Comparison of ENCODE assay signal across 8 mouse cellular contexts in the genomic region with DNA sequence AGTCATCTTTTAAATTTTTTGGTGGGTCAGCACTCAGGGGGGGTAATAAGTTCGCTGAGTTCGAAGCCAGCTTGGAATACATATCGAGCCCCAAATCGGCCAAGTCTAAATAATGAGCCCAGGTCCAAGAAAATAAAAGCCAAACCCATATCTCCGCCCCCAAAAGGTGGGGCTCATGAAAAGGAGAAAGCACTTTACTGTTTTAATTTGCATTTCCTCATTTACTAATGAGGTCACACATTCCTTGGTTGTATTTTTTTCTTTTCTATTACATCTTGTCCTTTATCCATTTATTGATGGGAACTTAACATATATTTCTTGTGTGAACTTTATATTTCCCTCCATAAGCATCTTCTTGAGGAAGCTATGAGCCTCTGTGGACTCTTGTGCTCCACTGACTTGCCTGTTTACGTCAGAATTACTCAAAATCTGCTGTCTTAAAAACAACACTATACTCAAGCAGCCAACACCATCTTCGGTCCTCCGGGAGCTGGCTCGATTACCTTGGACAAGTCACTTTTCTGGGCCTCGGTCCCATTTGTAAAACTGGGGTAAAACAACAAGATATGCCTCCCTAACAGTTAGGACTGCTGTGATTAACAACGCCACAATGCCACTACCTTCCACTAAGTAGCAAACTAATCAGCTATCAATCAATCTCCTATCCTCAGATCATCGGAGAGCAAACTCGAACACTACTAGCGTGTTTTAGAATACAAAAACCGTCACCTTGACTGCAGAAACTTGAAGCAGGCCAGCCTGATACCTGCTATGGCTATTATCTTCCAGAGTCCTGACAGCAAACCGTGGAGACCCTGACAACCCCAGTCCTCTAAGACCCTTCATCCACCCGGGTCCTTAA. TPM values are rescaled to one million over a fixed set of nuclear protein-coding genes. Genes with fewer than 3 reads are reported as not detected.
DNase-seq lines count a peak whose midpoint lies in the region; ATAC-seq and TF ChIP-seq lines count a peak whose summit lies in the region.

No protein-coding gene starts in this region.

- no peaks in the 10 kb centered on the region for H3K9me3 ChIP-seq in intestine, postnatal 0 days (ENCODE audit: control insufficient read depth)

- peak; percentile 11 for DNase-seq in embryo, embryonic 11 days
- no peak for DNase-seq in embryo, embryonic 10 days (ENCODE audit: low spot score)
- no peak for DNase-seq in frontal cortex, postnatal 25 days (ENCODE audit: low spot score in 2 of 2)
- no peak for DNase-seq in ovary, adult 18-20 months (ENCODE audit: low spot score)

- WGBS in intestine, postnatal 0 days = 17% methylated on average over 17 of the region's 17 CpGs

- peak overlapping the region; percentile 86 for H3K9ac ChIP-seq in intestine, postnatal 0 days (ENCODE audit: low read depth, low read length)

- H3K4me1 ChIP-seq in embryonic fibroblast, embryonic 13.5 days (ENCODE audit: control insufficient read depth, insufficient read depth, low read length) = peaks cover 7% of the 10 kb centered on the region; the same call in 1 of the 2 replicates
- 0 out of 2 replicates have a peak, but pooled peaks cover 14% of the 10 kb centered on the region for H3K4me1 ChIP-seq in intestine, postnatal 0 days (replicated peaks; ENCODE audit: control insufficient read depth, insufficient read depth, low read length)

- peak overlapping the region; percentile 84 for H3K4me3 ChIP-seq in embryonic fibroblast, embryonic 13.5 days (ENCODE audit: insufficient read depth, low read length)
- H3K4me3 ChIP-seq in intestine, postnatal 0 days (ENCODE audit: low read depth, low read length) = peak overlapping the region; percentile 69

- no peaks in the 10 kb centered on the region for H3K36me3 ChIP-seq in intestine, postnatal 0 days (ENCODE audit: control insufficient read depth, insufficient read depth)

- TF ChIP-seq POLR2A in embryonic fibroblast, embryonic 13.5 days (IDR thresholded peaks at IDR 0.05; ENCODE audit: low read depth, low read length) = no peak

- no peaks in the 10 kb centered on the region for H3K27me3 ChIP-seq in intestine, postnatal 0 days (replicated peaks; ENCODE audit: control insufficient read depth, insufficient read depth, low read length)

- peak overlapping the region; percentile 44 for H3K27ac ChIP-seq in embryonic fibroblast, embryonic 13.5 days (ENCODE audit: insufficient read depth, low read length)
- peak overlapping the region; percentile 91 for H3K27ac ChIP-seq in intestine, postnatal 0 days (ENCODE audit: low read depth, low read length)

- peak overlapping the region; percentile 70 for H3K4me2 ChIP-seq in intestine, postnatal 0 days (replicated peaks; ENCODE audit: low read depth)

- peak; percentile 12 for ATAC-seq in CD4-positive, CD25-positive, alpha-beta regulatory T cell, adult 4 months
- ATAC-seq in intestine, postnatal 0 days = no peak
- ATAC-seq in megakaryocyte-erythroid progenitor cell, adult 5-6 weeks (replicated peaks; ENCODE audit: low FRiP score, low TSS enrichment, poor library complexity, severe bottlenecking) = peak; percentile 46

- TF ChIP-seq CTCF in embryonic fibroblast, embryonic 13.5 days (IDR thresholded peaks at IDR 0.05; ENCODE audit: borderline replicate concordance, insufficient read depth, low read length) = no peak
- no peak for TF ChIP-seq CTCF in intestine, postnatal 0 days (IDR thresholded peaks at IDR 0.05; ENCODE audit: low read depth)

RNA-seq across cellular contexts. Expression of a gene that starts 1.2 kb away (rescaled TPM):
- polyA plus RNA-seq in CD4-positive, CD25-positive, alpha-beta regulatory T cell, adult 4 months (2017; shearing (Covaris generic)) = 10 to 100 TPM; 16.3 to 19.1 TPM
- 126 and 134 TPM in 2 replicates for polyA plus RNA-seq in embryonic fibroblast, embryonic 13.5 days (2011; ENCODE audit: insufficient read length, low read depth, missing spikeins)
- polyA plus RNA-seq in intestine, postnatal 0 days (2015; fragmentation: Nextera tagmentation; extraction: Ambion mirVana) = 41.0 and 42.7 TPM in 2 replicates
- total RNA-seq in megakaryocyte-erythroid progenitor cell, adult 5-6 weeks (2014; fragmentation: Nextera tagmentation) = 52.4 and 59.3 TPM in 2 replicates
- total RNA-seq in megakaryocyte-erythroid progenitor cell, adult 5-6 weeks (2017) = 114 and 118 TPM in 2 replicates

RNA-seq across cellular contexts. Expression of a gene that starts 27.6 kb away (rescaled TPM):
- not detected for polyA plus RNA-seq in CD4-positive, CD25-positive, alpha-beta regulatory T cell, adult 4 months (2017; shearing (Covaris generic))
- polyA plus RNA-seq in embryonic fibroblast, embryonic 13.5 days (2011; ENCODE audit: insufficient read length, low read depth, missing spikeins) = not detected in 2 replicates
- polyA plus RNA-seq in intestine, postnatal 0 days (2015; fragmentation: Nextera tagmentation; extraction: Ambion mirVana) = not detected in 2 replicates
- not detected in 2 replicates for total RNA-seq in megakaryocyte-erythroid progenitor cell, adult 5-6 weeks (2014; fragmentation: Nextera tagmentation)
- not detected in 2 replicates for total RNA-seq in megakaryocyte-erythroid progenitor cell, adult 5-6 weeks (2017)

RNA-seq across cellular contexts. Expression of a gene that starts 30.8 kb away (rescaled TPM):
- polyA plus RNA-seq in CD4-positive, CD25-positive, alpha-beta regulatory T cell, adult 4 months (2017; shearing (Covaris generic)) = 1 to 10 TPM; 8.6 to 8.8 TPM
- 0.67 and 2.0 TPM in 2 replicates for polyA plus RNA-seq in embryonic fibroblast, embryonic 13.5 days (2011; ENCODE audit: insufficient read length, low read depth, missing spikeins)
- 16.5 and 17.8 TPM in 2 replicates for polyA plus RNA-seq in intestine, postnatal 0 days (2015; fragmentation: Nextera tagmentation; extraction: Ambion mirVana)
- total RNA-seq in megakaryocyte-erythroid progenitor cell, adult 5-6 weeks (2014; fragmentation: Nextera tagmentation) = 4.8 and 15.9 TPM in 2 replicates
- total RNA-seq in megakaryocyte-erythroid progenitor cell, adult 5-6 weeks (2017) = 7.4 and 13.3 TPM in 2 replicates

RNA-seq across cellular contexts. Expression of a gene that starts 38.8 kb away (rescaled TPM):
- polyA plus RNA-seq in CD4-positive, CD25-positive, alpha-beta regulatory T cell, adult 4 months (2017; shearing (Covaris generic)) = 10 to 100 TPM; 63.4 to 65.7 TPM
- polyA plus RNA-seq in embryonic fibroblast, embryonic 13.5 days (2011; ENCODE audit: insufficient read length, low read depth, missing spikeins) = 29.7 and 31.3 TPM in 2 replicates
- polyA plus RNA-seq in intestine, postnatal 0 days (2015; fragmentation: Nextera tagmentation; extraction: Ambion mirVana) = 48.9 and 49.8 TPM in 2 replicates
- 45.5 and 46.0 TPM in 2 replicates for total RNA-seq in megakaryocyte-erythroid progenitor cell, adult 5-6 weeks (2014; fragmentation: Nextera tagmentation)
- total RNA-seq in megakaryocyte-erythroid progenitor cell, adult 5-6 weeks (2017) = 67.5 and 133 TPM in 2 replicates
